Mouse (Mus musculus) hematopoietic stem cell, adult 5-6 weeks (primary cell): ENCODE measurements around the gene 1700040F15Rik. TPM values are rescaled to one million over a fixed set of nuclear protein-coding genes. Genes with fewer than 3 reads are reported as not detected.
"Not testable (repeated sequence)": the region's sequence is repeated elsewhere in the genome, so short reads cannot be mapped to it uniquely, and the experiment has no call there.

Experiments
- ATAC-seq, 2 experiments: fragments of 125-278 bp in 1 of 2; replicated peaks in 1 of 2; 2 replicates each; pipeline ENCODE4 v1.8.0; 2016 to 2017; ENCODE audit warnings: inconsistent platforms in 2 of 2, mild to moderate bottlenecking in 2 of 2, moderate number of reproducible peaks in 2 of 2, low read depth in 1 of 2, moderate TSS enrichment in 1 of 2; ENCODE audit not compliant: low FRiP score in 2 of 2, poor library complexity in 2 of 2, severe bottlenecking in 2 of 2, insufficient read depth in 1 of 2, low TSS enrichment in 1 of 2
- total RNA-seq: library from RNA; stranded (forward); fragments of 172-1452, 232-1000 nt; gene quantifications from 2 replicates; pipeline ENCODE4 v1.2.3, GENCODE M21; 2017

1700040F15Rik gene
- not detected in 2 replicates for total RNA-seq

- not testable (repeated sequence) for ATAC-seq
Observed at GRCm38 (mm10) chrY:61101947-61102346, at the start of gene 1700040F15Rik. 1700040F15Rik (plus strand) TSS chrY:61102247.
